Mouse (Mus musculus) ES-Bruce4 (cell line): ENCODE data around the gene Dst.

ENCODE experiments used
- CTCF ChIP-seq: IDR thresholded peaks from one replicate; pipeline ENCODE4 v1.8.1; 2011; ENCODE audit warnings: low read depth, low read length
- EP300 ChIP-seq: IDR thresholded peaks from 2 replicates; pipeline ENCODE4 v1.6.1; 2011; ENCODE audit warnings: low read depth, low read length; ENCODE audit not compliant: insufficient read depth
- POLR2A ChIP-seq: IDR thresholded peaks from one replicate; pipeline ENCODE4 v1.8.1; 2011; ENCODE audit warnings: low read length; ENCODE audit not compliant: insufficient read depth

GRCm38 (mm10) chr1:34097640-34098039, 189.6 kb downstream of the Dst start:
- TF ChIP-seq POLR2A: no peak
- peak; percentile 14 for TF ChIP-seq CTCF
- no peak for TF ChIP-seq EP300
